Mouse (Mus musculus) kidney, embryonic 16.5 days (tissue): ENCODE results near the gene Ccdc34. TPM values are rescaled to one million over a fixed set of nuclear protein-coding genes. Genes with fewer than 3 reads are reported as not detected.

Source experiments
- ATAC-seq: fragments of 200-750 bp; cut with Nextera tagmentation; 2 replicates; pipeline ENCODE4 v1.8.0; 2017; ENCODE audit warnings: moderate TSS enrichment; ENCODE audit not compliant: low FRiP score, low TSS enrichment
- H3K27ac ChIP-seq: fragments of 300-500 bp; sonication (generic); 2 replicates; pipeline ENCODE4 v1.5.1; 2014; ENCODE audit warnings: low read length
- H3K27me3 ChIP-seq: fragments of 300-500 bp; sonication (generic); 2 replicates; pipeline ENCODE4 v1.6.1; 2014; ENCODE audit warnings: low read length, control low read depth, mixed read lengths; ENCODE audit not compliant: insufficient read depth
- H3K36me3 ChIP-seq: fragments of 300-500 bp; sonication (generic); 2 replicates; pipeline ENCODE4 v1.6.1; 2014; ENCODE audit warnings: low read length, control low read depth, mixed read lengths; ENCODE audit not compliant: insufficient read depth
- H3K4me1 ChIP-seq: fragments of 300-500 bp; sonication (generic); 2 replicates; pipeline ENCODE4 v1.6.1; 2014; ENCODE audit warnings: low read length, control low read depth, mixed read lengths; ENCODE audit not compliant: insufficient read depth
- H3K4me2 ChIP-seq: fragments of 300-500 bp; sonication (generic); replicated peaks from 2 replicates; pipeline ENCODE4 v1.6.1; 2014; ENCODE audit warnings: low read depth, low read length
- H3K4me3 ChIP-seq: fragments of 300-500 bp; sonication (generic); 2 replicates; pipeline ENCODE4 v1.5.1; 2014; ENCODE audit warnings: mild to moderate bottlenecking, low read length
- H3K9ac ChIP-seq: fragments of 300-500 bp; sonication (generic); replicated peaks from 2 replicates; pipeline ENCODE4 v1.6.1; 2014; ENCODE audit warnings: low read length
- H3K9me3 ChIP-seq: fragments of 300-500 bp; sonication (generic); 2 replicates; pipeline ENCODE4 v1.6.1; 2016; ENCODE audit warnings: low read length, control low read depth
- WGBS: fragments of 180-500 bp; shearing (Covaris S2); extraction: QIAGEN DNeasy Blood & Tissue Kit; methylation state at CpG from one replicate; pipeline ENCODE4 v1.1.7; 2014; 5-methylcytosine and 5-hydroxymethylcytosine counted together
- polyA plus RNA-seq: library from polyadenylated mRNA; unstranded; fragments of >200 nt; fragmentation: Nextera tagmentation; extraction: Ambion mirVana; gene quantifications from 2 replicates; pipeline ENCODE4 v1.2.1, GENCODE M21; 2015

Ccdc34 gene
- polyA plus RNA-seq, 1 experiment from 2014 or later, result 39.5 TPM

GRCm38 (mm10) chr2:109992448-109993073, 25.1 kb upstream of the Ccdc34 start:
- H3K27ac ChIP-seq, result no peak overlapping the region
- peaks cover 41% of the 10 kb centered on the region for H3K4me1 ChIP-seq
- H3K9ac ChIP-seq, result no peak overlapping the region
- H3K4me3 ChIP-seq, result no peak overlapping the region
- ATAC-seq, result no peak
- H3K36me3 ChIP-seq, result no peaks in the 10 kb centered on the region
- no peaks in the 10 kb centered on the region for H3K27me3 ChIP-seq
- H3K4me2 ChIP-seq, result no peak overlapping the region
- no peaks in the 10 kb centered on the region for H3K9me3 ChIP-seq
- 74% methylated on average over 11 of the region's 11 CpGs for WGBS

- Histone ChIP-seq H3K4me2 (no peak overlapping the region), H3K27ac (no peak overlapping the region), H3K4me3 (no peak overlapping the region), H3K4me1 (peaks cover 32% of the 10 kb centered on the region), H3K9ac (no peak overlapping the region), H3K27me3 (no peaks in the 10 kb centered on the region), H3K36me3 (no peaks in the 10 kb centered on the region), H3K9me3 (no peaks in the 10 kb centered on the region)
- no peak for ATAC-seq
Observed at GRCm38 (mm10) chr2:109993404-109993803, 24.2 kb upstream of the Ccdc34 start.

- no peak for ATAC-seq
- peak overlapping the region; percentile 29; the same call in 1 of the 2 replicates for H3K27ac ChIP-seq
Observed at GRCm38 (mm10) chr2:109995061-109995460, 22.6 kb upstream of the Ccdc34 start.

GRCm38 (mm10) chr2:109996411-109996810, 21.2 kb upstream of the Ccdc34 start:
- Histone ChIP-seq H3K27me3 (no peaks in the 10 kb centered on the region), H3K4me3 (no peak overlapping the region), H3K9ac (no peak overlapping the region), H3K27ac (no peak overlapping the region), H3K36me3 (peaks cover 3% of the 10 kb centered on the region; the same call in 1 of the 2 replicates), H3K4me2 (no peak overlapping the region), H3K4me1 (0 out of 2 replicates have a peak, but pooled peaks cover 9% of the 10 kb centered on the region), H3K9me3 (no peaks in the 10 kb centered on the region)
- ATAC-seq, result no peak
- WGBS, result 57% methylated on average over 12 of the region's 12 CpGs

More at GRCm38 (mm10) chr2:109995061-109995460, 22.6 kb upstream of the Ccdc34 start:
- no peaks in the 10 kb centered on the region for H3K36me3 ChIP-seq
- H3K9ac ChIP-seq, result no peak overlapping the region
- H3K27me3 ChIP-seq, result no peaks in the 10 kb centered on the region
- H3K4me2 ChIP-seq, result no peak overlapping the region
- H3K9me3 ChIP-seq, result no peaks in the 10 kb centered on the region
- peaks cover 17% of the 10 kb centered on the region for H3K4me1 ChIP-seq
- H3K4me3 ChIP-seq, result no peak overlapping the region
- WGBS, result 57% methylated on average over 2 of the region's 2 CpGs

- Histone ChIP-seq H3K4me2 (no peak overlapping the region), H3K36me3 (peaks cover 31% of the 10 kb centered on the region), H3K4me3 (no peak overlapping the region), H3K9me3 (no peaks in the 10 kb centered on the region), H3K27ac (no peak overlapping the region), H3K4me1 (no peaks in the 10 kb centered on the region), H3K9ac (no peak overlapping the region), H3K27me3 (no peaks in the 10 kb centered on the region)
- 48% methylated on average over 1 of the region's 1 CpGs for WGBS
- ATAC-seq, result no peak
Observed at GRCm38 (mm10) chr2:110004668-110005067, 12.9 kb upstream of the Ccdc34 start.

- H3K4me3 ChIP-seq, result no peak overlapping the region
- no peaks in the 10 kb centered on the region for H3K9me3 ChIP-seq
- peaks cover 33% of the 10 kb centered on the region for H3K36me3 ChIP-seq
- no peak for ATAC-seq
- H3K27ac ChIP-seq, result no peak overlapping the region
- WGBS, result 71% methylated on average over 3 of the region's 3 CpGs
- no peaks in the 10 kb centered on the region for H3K27me3 ChIP-seq
- H3K4me1 ChIP-seq, result no peaks in the 10 kb centered on the region
- no peak overlapping the region for H3K4me2 ChIP-seq
- H3K9ac ChIP-seq, result no peak overlapping the region
Observed at GRCm38 (mm10) chr2:110005164-110005563, 12.5 kb upstream of the Ccdc34 start.

GRCm38 (mm10) chr2:110005596-110006239, 11.9 kb upstream of the Ccdc34 start:
- 85% methylated on average over 3 of the region's 3 CpGs for WGBS

GRCm38 (mm10) chr2:110007423-110008267, 10.0 kb upstream of the Ccdc34 start:
- Histone ChIP-seq H3K27me3 (no peaks in the 10 kb centered on the region), H3K4me2 (no peak overlapping the region), H3K4me1 (no peaks in the 10 kb centered on the region), H3K4me3 (no peak overlapping the region), H3K27ac (no peak overlapping the region), H3K36me3 (peaks cover 39% of the 10 kb centered on the region), H3K9ac (no peak overlapping the region), H3K9me3 (no peaks in the 10 kb centered on the region)
- no peak for ATAC-seq
- WGBS, result 90% methylated on average over 10 of the region's 10 CpGs

More at GRCm38 (mm10) chr2:110005596-110006239, 11.9 kb upstream of the Ccdc34 start:
- Histone ChIP-seq H3K36me3 (peaks cover 33% of the 10 kb centered on the region), H3K9ac (no peak overlapping the region), H3K4me2 (no peak overlapping the region), H3K4me1 (no peaks in the 10 kb centered on the region), H3K27me3 (no peaks in the 10 kb centered on the region), H3K27ac (no peak overlapping the region), H3K9me3 (no peaks in the 10 kb centered on the region), H3K4me3 (no peak overlapping the region)
- ATAC-seq, result no peak

- Histone ChIP-seq H3K27ac (no peak overlapping the region), H3K4me1 (no peaks in the 10 kb centered on the region), H3K9me3 (no peaks in the 10 kb centered on the region), H3K4me2 (no peak overlapping the region), H3K27me3 (no peaks in the 10 kb centered on the region), H3K36me3 (peaks cover 42% of the 10 kb centered on the region), H3K4me3 (no peak overlapping the region), H3K9ac (no peak overlapping the region)
- ATAC-seq, result no peak
Observed at GRCm38 (mm10) chr2:110009449-110009848, 8.2 kb upstream of the Ccdc34 start.
